Mouse (Mus musculus) stomach, postnatal 0 days (tissue): ENCODE data around the gene Arhgap30.

Experiments
- CTCF ChIP-seq: IDR thresholded peaks from 2 replicates; pipeline ENCODE4 v1.5.1; 2016; ENCODE audit warnings: antibody characterized with exemption, low read depth, mild to moderate bottlenecking, moderate library complexity
- EP300 ChIP-seq: optimal IDR thresholded peaks from 2 replicates; pipeline ENCODE3; 2016; ENCODE audit warnings: antibody characterized with exemption

- TF ChIP-seq CTCF: no peak
- TF ChIP-seq EP300: no peak
Observed at GRCm38 (mm10) chr1:171410231-171410630, 21.5 kb downstream of the Arhgap30 start.
